Mouse (Mus musculus): ENCODE measurements around the gene Abcc10. TPM values are rescaled to one million over a fixed set of nuclear protein-coding genes. Genes with fewer than 3 reads are reported as not detected.

Gene Abcc10
- polyA plus RNA-seq, 1 experiment from 2014 or later = 6.3 TPM

DNA sequence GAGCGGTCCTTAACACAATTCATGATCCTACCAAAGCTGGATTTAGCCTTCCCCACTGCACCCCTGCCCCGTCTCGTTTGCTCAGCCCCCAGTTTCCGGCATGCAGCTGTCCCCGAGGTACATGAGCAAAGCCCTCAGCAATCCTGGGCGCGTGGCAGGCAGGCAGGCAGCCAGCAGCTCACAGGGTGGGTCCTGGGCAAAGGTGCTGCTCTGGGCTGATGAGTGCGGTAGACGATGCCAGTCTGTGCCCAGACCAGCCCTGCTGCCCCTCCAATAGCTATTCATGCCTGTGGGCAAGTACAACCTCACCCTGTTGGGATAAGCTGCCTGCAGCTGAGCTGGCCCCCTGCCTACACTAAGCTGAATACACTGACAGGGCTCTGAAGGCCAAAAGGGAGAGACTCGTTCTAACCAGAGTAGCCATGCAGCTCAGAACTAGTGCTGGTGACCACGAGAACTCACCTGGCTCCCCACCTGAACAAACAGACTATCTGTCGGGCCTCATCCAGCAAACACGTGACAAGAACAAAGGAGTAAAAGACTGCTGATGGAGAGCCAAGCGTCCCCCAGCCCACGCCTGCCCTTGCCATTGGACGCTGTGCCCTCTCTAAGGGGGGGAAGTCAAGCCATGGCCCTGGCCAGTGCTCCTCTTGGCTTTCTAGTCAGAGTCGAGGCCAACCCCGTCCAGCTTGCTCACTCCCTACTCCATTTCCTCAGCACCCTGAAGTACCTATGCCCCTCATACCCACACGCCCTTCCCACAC is 58.2 kb downstream of the Abcc10 start:
- Histone ChIP-seq H3K4me1 (no peaks in the 10 kb centered on the region), H3K9ac (0 out of 2 replicates have a peak overlapping the region, but pooled peaks have one; percentile 5), H3K4me3 (no peak overlapping the region)

DNA sequence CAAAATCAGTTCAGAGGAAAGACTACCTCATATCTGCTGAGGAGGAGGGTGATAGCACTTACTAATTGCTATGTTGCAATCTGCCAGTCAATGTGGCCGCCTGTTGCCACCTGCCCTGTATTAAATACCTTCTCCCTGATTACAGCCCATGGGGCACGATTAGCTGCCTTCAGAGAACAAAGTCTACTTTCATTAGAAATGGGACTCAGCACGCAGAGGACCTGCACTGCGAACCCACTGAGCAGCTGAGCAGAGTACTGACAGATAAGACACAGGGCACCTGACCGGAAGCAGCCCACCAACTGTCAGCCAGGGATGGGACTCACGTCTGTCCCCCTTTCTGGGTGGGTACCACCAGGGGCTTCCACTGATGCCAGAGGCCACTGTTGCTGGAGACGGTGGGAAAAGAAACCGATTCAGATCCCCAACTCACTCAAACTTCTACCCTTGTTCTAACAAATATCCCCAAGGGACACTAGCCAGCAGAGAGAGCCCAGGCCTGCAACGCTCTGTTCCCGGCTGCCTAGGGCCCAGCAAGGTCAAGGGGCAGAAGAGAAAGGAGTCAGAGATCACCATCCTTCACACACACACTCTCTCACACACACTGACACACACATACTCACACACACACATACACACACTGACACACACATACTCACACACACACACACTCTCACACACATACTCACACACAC is 60.0 kb downstream of the Abcc10 start:
- H3K4me1 ChIP-seq = no peaks in the 10 kb centered on the region
- no peaks in the 10 kb centered on the region for H3K9me3 ChIP-seq (replicated peaks)
- H3K27me3 ChIP-seq = no peaks in the 10 kb centered on the region
- no peak for ATAC-seq
- peaks cover 75% of the 10 kb centered on the region for H3K36me3 ChIP-seq (ENCODE audit: poor library complexity, severe bottlenecking)
- H3K4me3 ChIP-seq = no peak overlapping the region
- 87% methylated on average over 10 of the region's 10 CpGs for WGBS
- no peak overlapping the region for H3K9ac ChIP-seq
- H3K4me2 ChIP-seq = no peak overlapping the region
- H3K27ac ChIP-seq = no peak overlapping the region

More for the DNA sequence above, 58.2 kb downstream of the Abcc10 start:
- Histone ChIP-seq H3K27ac (no peak overlapping the region), H3K9me3 (replicated peaks) (no peaks in the 10 kb centered on the region), H3K27me3 (no peaks in the 10 kb centered on the region), H3K4me2 (no peak overlapping the region), H3K36me3 (ENCODE audit: poor library complexity, severe bottlenecking) (peaks cover 65% of the 10 kb centered on the region)
- 87% methylated on average over 19 of the region's 19 CpGs for WGBS
- ATAC-seq = no peak

DNA sequence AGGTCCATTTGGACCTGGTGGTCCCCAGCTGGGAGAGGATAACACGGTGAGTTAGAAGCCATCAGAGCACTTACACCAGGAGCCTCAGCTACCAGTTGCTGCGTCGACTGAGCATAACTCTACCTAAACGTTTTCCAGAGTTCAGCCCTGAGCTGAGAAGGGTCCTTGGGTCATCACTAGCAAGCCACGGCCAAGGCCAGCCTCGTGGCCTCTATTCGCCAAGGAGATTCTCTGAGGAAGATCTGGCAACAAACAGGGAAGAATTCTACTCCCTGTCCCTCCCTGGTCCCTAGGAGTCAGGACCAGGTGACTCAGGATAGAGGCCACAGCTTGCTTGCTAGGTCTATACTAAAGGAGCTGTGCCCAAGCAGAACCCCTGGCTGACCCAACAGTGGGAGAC is 60.6 kb downstream of the Abcc10 start:
- peaks cover 78% of the 10 kb centered on the region for H3K36me3 ChIP-seq (ENCODE audit: poor library complexity, severe bottlenecking)
- H3K4me2 ChIP-seq = no peak overlapping the region
- no peak for ATAC-seq
- 90% methylated on average over 7 of the region's 7 CpGs for WGBS
- no peak overlapping the region for H3K9ac ChIP-seq
- no peak overlapping the region for H3K4me3 ChIP-seq
- no peaks in the 10 kb centered on the region for H3K9me3 ChIP-seq (replicated peaks)
- H3K27ac ChIP-seq = no peak overlapping the region
- H3K27me3 ChIP-seq = no peaks in the 10 kb centered on the region
- H3K4me1 ChIP-seq = no peaks in the 10 kb centered on the region

DNA sequence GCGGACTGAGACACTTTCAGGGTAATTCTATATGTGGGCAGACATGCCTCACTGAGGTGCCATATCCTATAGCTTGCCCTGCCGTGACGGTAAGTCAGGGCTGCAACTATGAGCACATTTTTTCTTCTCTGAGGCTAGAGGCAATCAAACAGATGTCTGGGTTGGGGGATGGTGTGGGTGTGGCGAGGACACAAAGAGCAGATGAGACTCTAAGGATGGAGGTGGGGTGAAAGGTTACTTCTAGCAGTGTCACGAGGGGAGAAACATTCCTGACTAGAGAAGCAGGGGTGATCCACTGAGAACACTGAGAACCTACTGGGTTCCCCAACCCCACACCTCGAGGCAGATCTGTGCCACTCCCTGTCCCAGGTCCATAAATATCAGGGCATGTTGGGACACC is 61.2 kb downstream of the Abcc10 start:
- WGBS = 73% methylated on average over 6 of the region's 6 CpGs
- Histone ChIP-seq H3K4me3 (no peak overlapping the region), H3K36me3 (ENCODE audit: poor library complexity, severe bottlenecking) (peaks cover 80% of the 10 kb centered on the region), H3K27ac (no peak overlapping the region), H3K9me3 (replicated peaks) (no peaks in the 10 kb centered on the region), H3K27me3 (no peaks in the 10 kb centered on the region), H3K4me2 (no peak overlapping the region), H3K9ac (no peak overlapping the region), H3K4me1 (no peaks in the 10 kb centered on the region)
- ATAC-seq = no peak

DNA sequence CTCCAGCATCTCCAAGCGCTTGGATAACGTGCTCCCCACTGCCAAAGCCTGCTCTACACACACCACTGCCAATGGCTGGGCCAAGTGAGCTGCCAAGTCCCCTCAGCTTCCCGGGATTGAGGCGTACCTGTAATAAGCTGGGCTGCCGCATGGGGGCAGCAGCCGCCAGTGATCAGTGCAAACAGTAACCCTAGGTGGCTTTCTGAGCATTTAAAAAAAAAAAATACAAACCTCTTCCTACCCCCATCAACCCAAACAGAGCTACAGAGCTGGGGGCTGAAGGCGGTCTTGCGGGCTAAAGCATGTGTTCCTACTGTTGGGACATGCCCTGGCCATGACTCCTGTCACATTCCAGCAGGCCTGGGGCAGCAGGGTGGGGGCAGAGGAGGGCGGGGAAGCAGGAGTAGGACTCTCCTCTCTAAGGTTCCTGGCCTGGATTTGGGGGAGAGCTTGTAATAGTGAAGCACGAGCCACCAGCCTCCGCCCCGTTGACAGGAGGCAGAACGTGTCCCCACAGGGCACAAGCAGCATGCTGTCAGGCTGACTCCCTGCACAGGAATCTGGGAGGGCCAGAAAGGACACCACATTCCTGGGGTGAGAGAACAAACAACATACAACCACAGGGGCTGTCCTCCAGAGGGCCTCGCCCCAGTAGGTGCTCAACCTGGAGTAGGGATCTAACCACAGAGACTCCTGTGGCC is 62.1 kb downstream of the Abcc10 start:
- no peak overlapping the region for H3K9ac ChIP-seq
- H3K4me3 ChIP-seq = no peak overlapping the region
- H3K27me3 ChIP-seq = no peaks in the 10 kb centered on the region
- peaks cover 80% of the 10 kb centered on the region for H3K36me3 ChIP-seq (ENCODE audit: poor library complexity, severe bottlenecking)
- 0 out of 2 replicates have a peak overlapping the region, but pooled peaks have one; percentile 6 for H3K27ac ChIP-seq
- H3K4me1 ChIP-seq = no peaks in the 10 kb centered on the region
- peak; percentile 70 for ATAC-seq
- no peak overlapping the region for H3K4me2 ChIP-seq
- 32% methylated on average over 14 of the region's 14 CpGs for WGBS
- H3K9me3 ChIP-seq (replicated peaks) = no peaks in the 10 kb centered on the region

DNA sequence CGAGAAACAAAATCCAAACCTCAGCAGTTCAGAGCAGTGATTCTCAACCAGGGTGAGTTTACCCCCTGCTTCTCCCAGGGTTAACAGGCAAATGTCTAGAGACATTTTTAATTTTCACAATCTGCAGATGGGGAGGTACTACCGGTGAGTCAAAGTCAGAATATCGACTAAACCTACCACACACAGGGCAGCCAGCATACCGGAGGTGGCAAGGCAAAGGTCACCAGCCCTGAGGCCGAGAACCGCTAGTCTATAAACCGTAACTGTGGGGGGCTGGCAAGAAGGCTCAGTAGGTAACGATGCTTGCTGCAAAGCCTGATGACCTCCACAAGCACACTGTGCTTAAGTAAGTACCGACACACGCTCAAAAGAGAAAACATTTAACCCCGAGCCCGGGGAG is 62.6 kb downstream of the Abcc10 start:
- no peak overlapping the region for H3K27ac ChIP-seq
- H3K36me3 ChIP-seq (ENCODE audit: poor library complexity, severe bottlenecking) = peaks cover 80% of the 10 kb centered on the region
- WGBS = 88% methylated on average over 12 of the region's 12 CpGs
- H3K9ac ChIP-seq = no peak overlapping the region
- no peaks in the 10 kb centered on the region for H3K4me1 ChIP-seq
- H3K27me3 ChIP-seq = no peaks in the 10 kb centered on the region
- no peak overlapping the region for H3K4me2 ChIP-seq
- no peaks in the 10 kb centered on the region for H3K9me3 ChIP-seq (replicated peaks)
- ATAC-seq = peak; percentile 22; the same call in 1 of the 2 replicates
- no peak overlapping the region for H3K4me3 ChIP-seq

DNA sequence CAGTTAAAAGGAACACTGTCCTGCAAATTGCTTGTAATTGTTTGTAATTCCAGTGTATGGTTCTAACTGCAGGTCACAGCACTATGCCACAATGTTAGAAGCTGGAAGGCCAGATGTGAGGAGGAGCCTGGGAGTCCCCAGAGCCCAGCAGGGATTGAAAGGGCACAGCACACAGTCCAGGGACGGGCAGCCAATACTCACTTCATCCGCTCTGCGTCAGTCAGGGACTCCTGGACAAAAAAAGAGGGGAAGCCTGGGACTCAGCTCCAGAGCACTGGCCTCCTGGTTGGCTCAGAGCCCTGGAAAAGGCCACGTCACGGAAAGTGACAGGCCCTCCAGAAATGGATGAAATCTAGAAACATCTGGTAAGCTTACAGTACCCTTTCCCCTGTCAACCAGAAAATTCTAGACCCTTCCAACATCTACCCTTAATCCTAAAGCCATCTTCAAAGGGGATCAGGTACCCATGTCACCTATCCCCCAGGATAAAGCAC is 65.9 kb downstream of the Abcc10 start:
- Histone ChIP-seq H3K27me3 (no peaks in the 10 kb centered on the region), H3K9me3 (replicated peaks) (no peaks in the 10 kb centered on the region), H3K4me1 (no peaks in the 10 kb centered on the region), H3K4me2 (no peak overlapping the region), H3K36me3 (ENCODE audit: poor library complexity, severe bottlenecking) (peaks cover 90% of the 10 kb centered on the region), H3K27ac (no peak overlapping the region), H3K9ac (no peak overlapping the region), H3K4me3 (no peak overlapping the region)
- WGBS = 93% methylated on average over 5 of the region's 5 CpGs
- no peak for ATAC-seq

DNA sequence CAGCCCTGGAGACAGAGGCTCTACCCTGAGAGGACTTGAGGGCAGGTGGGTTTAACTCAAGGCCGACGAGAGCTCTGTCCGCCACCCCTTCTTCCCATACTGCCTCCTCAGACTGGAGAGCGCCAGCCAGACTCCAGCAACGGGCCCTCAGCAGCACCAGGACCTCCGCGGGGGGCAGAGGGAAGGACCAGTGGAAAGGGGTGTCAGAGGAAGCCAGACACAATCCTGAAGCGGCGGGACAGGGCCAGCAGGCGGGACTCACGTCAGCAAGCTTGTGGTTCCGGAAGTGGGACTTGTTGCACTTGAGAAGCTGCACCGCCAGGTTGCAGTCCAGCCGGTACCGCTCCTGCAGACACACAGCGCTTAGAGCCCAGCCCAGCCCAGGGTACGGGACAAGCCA is 68.5 kb downstream of the Abcc10 start:
- H3K27me3 ChIP-seq = peaks cover 9% of the 10 kb centered on the region; the same call in 1 of the 2 replicates
- WGBS = 91% methylated on average over 17 of the region's 17 CpGs
- no peak for ATAC-seq
- peaks cover 8% of the 10 kb centered on the region for H3K4me1 ChIP-seq
- no peak overlapping the region for H3K4me2 ChIP-seq
- H3K9me3 ChIP-seq (replicated peaks) = no peaks in the 10 kb centered on the region
- H3K27ac ChIP-seq = no peak overlapping the region
- no peak overlapping the region for H3K9ac ChIP-seq
- peaks cover 86% of the 10 kb centered on the region for H3K36me3 ChIP-seq (ENCODE audit: poor library complexity, severe bottlenecking)
- H3K4me3 ChIP-seq = no peak overlapping the region

DNA sequence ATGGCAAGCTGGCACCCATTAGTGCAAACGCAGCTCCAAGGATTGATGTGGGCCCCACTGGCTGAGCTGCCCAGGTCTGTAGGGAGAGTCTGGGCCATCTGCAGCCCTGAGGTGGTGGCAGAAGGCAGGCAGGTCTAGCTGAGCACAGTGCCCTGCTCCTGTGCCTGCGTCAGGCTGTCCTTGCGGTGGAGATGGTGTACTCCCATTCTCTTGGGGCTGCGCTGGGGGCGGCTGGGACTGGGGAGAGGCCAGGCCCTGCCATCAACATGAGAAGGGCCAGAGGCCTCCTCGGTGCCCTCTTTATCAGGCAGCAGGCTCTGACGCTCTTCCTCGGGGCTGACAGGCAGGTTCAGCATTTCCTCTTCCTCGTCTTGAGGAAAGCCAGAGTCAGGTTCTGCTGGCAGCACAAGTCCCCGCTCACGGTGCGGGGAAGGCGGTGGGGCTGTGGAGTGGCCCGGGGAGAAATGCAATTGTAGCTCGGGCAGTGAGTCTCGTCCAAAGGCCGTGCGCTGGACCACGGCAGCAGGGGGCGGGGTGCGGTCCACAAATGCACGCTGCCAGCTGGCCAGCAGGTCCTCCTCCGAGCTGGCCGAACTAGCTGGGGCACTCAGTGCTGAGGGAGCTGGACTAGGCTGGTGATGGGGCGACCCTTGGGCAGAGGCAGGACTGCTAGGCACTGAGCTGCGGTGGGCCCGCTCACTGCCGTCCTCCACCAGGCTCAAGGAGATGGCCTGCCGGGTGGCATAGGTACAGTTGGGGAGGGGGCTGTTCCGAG is 69.7 kb downstream of the Abcc10 start:
- H3K9ac ChIP-seq = no peak overlapping the region

DNA sequence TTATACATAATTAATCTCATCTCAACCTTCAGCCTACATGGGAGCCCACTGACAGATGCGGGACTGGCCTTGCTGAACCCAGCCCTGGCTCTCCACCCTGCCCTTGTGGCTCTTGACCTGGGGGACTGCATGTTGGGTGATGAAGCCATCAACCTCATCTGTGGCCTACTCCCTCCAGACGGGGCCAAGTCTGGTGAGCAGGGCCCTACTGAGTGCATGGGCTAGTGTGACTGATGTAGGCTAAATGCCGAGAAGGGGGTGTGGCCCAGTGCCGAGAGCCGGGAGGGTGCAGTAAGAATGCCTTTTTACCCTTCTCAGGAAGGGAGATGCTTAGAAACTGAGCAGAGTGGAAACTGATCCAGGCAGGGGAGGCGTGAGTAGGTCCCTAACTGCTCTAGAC is 73.0 kb downstream of the Abcc10 start:
- H3K9ac ChIP-seq = peak overlapping the region; percentile 84; the same call in 1 of the 2 replicates
- peaks cover 13% of the 10 kb centered on the region; the same call in 1 of the 2 replicates for H3K27me3 ChIP-seq
- no peaks in the 10 kb centered on the region for H3K9me3 ChIP-seq (replicated peaks)
- H3K4me2 ChIP-seq = peak overlapping the region; percentile 88
- H3K27ac ChIP-seq = no peak overlapping the region
- H3K36me3 ChIP-seq (ENCODE audit: poor library complexity, severe bottlenecking) = peaks cover 65% of the 10 kb centered on the region
- ATAC-seq = no peak
- 38% methylated on average over 6 of the region's 6 CpGs for WGBS
- H3K4me1 ChIP-seq = peaks cover 20% of the 10 kb centered on the region
- peak overlapping the region; percentile 74 for H3K4me3 ChIP-seq

More for the DNA sequence above, 69.7 kb downstream of the Abcc10 start:
- Histone ChIP-seq H3K4me1 (peaks cover 16% of the 10 kb centered on the region), H3K27ac (no peak overlapping the region), H3K27me3 (peaks cover 13% of the 10 kb centered on the region; the same call in 1 of the 2 replicates), H3K36me3 (ENCODE audit: poor library complexity, severe bottlenecking) (peaks cover 74% of the 10 kb centered on the region), H3K4me3 (no peak overlapping the region), H3K9me3 (replicated peaks) (no peaks in the 10 kb centered on the region), H3K4me2 (no peak overlapping the region)
- ATAC-seq = no peak
- WGBS = 86% methylated on average over 30 of the region's 30 CpGs

DNA sequence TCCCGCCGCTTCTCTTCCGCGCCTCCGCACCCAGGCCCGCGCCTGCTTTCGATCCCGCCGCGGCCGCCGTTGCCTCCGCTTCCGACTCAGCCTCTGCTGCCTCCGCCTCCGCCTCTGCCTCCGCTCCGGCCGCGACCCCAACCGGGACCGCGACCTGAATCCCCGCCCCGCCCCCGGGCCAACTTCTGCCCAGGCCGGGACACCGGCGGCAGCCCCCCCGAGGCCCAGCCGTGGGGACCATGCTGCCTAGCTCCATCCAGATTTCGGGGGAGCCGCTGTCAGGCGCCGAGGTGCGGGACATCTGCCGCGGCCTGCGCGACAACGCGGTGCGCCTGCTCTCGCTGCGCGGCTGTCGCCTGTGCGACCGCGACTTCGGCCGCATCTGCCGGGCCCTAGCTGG is 74.0 kb downstream of the Abcc10 start:
- Histone ChIP-seq H3K9me3 (replicated peaks) (no peaks in the 10 kb centered on the region), H3K9ac (peak overlapping the region; percentile 84), H3K4me1 (peaks cover 24% of the 10 kb centered on the region), H3K4me2 (peak overlapping the region; percentile 88), H3K27ac (peak overlapping the region; percentile 44; the same call in 1 of the 2 replicates), H3K4me3 (peak overlapping the region; percentile 74), H3K36me3 (ENCODE audit: poor library complexity, severe bottlenecking) (peaks cover 65% of the 10 kb centered on the region), H3K27me3 (peaks cover 13% of the 10 kb centered on the region; the same call in 1 of the 2 replicates)
- peak; percentile 54 for ATAC-seq
- WGBS = under 1% methylated on average over 43 of the region's 54 CpGs

All from forebrain, embryonic 13.5 days (tissue).